9 mouse cellular contexts compared by ENCODE assay signal in the genomic region with DNA sequence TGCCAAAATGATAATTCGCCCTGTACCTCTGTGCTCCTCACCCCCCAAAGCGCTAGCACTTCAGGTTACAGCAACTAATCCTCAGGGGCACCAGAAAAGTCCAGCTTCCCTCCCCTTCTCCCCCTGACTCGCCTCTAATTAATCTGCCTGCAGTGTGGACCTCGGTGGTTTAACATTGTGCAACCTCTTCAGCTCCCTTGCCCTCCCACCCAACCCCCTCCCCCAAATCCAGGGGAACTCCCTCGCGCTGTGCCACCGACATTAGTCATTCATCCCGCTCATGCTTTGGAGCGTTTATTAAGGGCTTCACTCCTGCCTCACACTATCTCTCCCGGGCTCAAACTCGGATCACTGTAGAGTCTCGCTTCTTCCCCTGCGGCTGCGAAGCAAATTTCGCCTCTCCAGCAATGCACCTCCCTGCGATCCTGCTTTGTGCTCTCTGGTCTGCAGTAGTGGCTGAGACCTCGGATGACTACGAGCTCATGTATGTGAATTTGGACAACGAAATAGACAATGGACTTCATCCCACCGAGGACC. TPM values are rescaled to one million over a fixed set of nuclear protein-coding genes. Genes with fewer than 3 reads are reported as not detected.
DNase-seq lines count a peak whose midpoint lies in the region; ATAC-seq and TF ChIP-seq lines count a peak whose summit lies in the region.
"Had no signal": no experiment of that assay in that cellular context is flagged by ENCODE, and none has a peak within 500 bp of the region (broad histone marks: within the 10 kb centered on the region; RNA-seq: fewer than 3 reads in every experiment).

A gene (plus strand): TSS at position 256 of the 537 bp plus-strand sequence.

- no peak for TF ChIP-seq CTCF in bone marrow, adult 2 months (IDR thresholded peaks at IDR 0.05; ENCODE audit: control insufficient read depth, insufficient read depth, low read length)
- no peak for TF ChIP-seq CTCF in stomach, postnatal 0 days (IDR thresholded peaks at IDR 0.05; ENCODE audit: low read depth)

- peak within 1 kb of the TSS; percentile 59 for H3K4me3 ChIP-seq in kidney, embryonic 14.5 days (ENCODE audit: low read length)
- peak within 1 kb of the TSS; percentile 13 for H3K4me3 ChIP-seq in bone marrow, adult 2 months (replicated peaks; ENCODE audit: control insufficient read depth, low read depth, low read length)
- peak within 1 kb of the TSS; percentile 71 for H3K4me3 ChIP-seq in heart, embryonic 13.5 days
- peak within 1 kb of the TSS; percentile 43 for H3K4me3 ChIP-seq in liver, embryonic 13.5 days (replicated peaks)
- H3K4me3 ChIP-seq in stomach, postnatal 0 days (ENCODE audit: low read depth, low read length), result peak within 1 kb of the TSS; percentile 49

- H3K4me1 ChIP-seq in kidney, embryonic 14.5 days (ENCODE audit: control insufficient read depth, insufficient read depth, low read length), result 0 out of 2 replicates have a peak, but pooled peaks cover 4% of the 10 kb centered on the region
- no peaks in the 10 kb centered on the region for H3K4me1 ChIP-seq in bone marrow, adult 2 months (ENCODE audit: control insufficient read depth, insufficient read depth, low read length)
- 0 out of 2 replicates have a peak, but pooled peaks cover 12% of the 10 kb centered on the region for H3K4me1 ChIP-seq in heart, embryonic 13.5 days
- H3K4me1 ChIP-seq in liver, embryonic 13.5 days (replicated peaks), result no peaks in the 10 kb centered on the region
- no peaks in the 10 kb centered on the region for H3K4me1 ChIP-seq in stomach, postnatal 0 days (replicated peaks; ENCODE audit: control insufficient read depth, insufficient read depth)

- H3K27me3 ChIP-seq in kidney, embryonic 14.5 days (ENCODE audit: control insufficient read depth, insufficient read depth, low read length), result no peaks in the 10 kb centered on the region
- H3K27me3 ChIP-seq in heart, embryonic 13.5 days (replicated peaks), result peaks cover 16% of the 10 kb centered on the region; the same call in 1 of the 2 replicates
- peaks cover 45% of the 10 kb centered on the region for H3K27me3 ChIP-seq in liver, embryonic 13.5 days
- H3K27me3 ChIP-seq in stomach, postnatal 0 days (ENCODE audit: control insufficient read depth, insufficient read depth, low read length), result no peaks in the 10 kb centered on the region

- no peak; the same call in 1 of the 2 replicates for ATAC-seq in kidney, embryonic 14.5 days (ENCODE audit: low FRiP score, low TSS enrichment)
- ATAC-seq in heart, embryonic 13.5 days (ENCODE audit: extremely low read depth, insufficient number of reproducible peaks, low FRiP score, low TSS enrichment), result no peak
- ATAC-seq in liver, embryonic 13.5 days (ENCODE audit: low read depth), result no peak
- ATAC-seq in stomach, postnatal 0 days (ENCODE audit: low FRiP score, low TSS enrichment), result no peak

- TF ChIP-seq EP300 in stomach, postnatal 0 days (optimal IDR thresholded peaks at IDR 0.05), result no peak

- peak within 1 kb of the TSS; percentile 85 for H3K27ac ChIP-seq in kidney, embryonic 14.5 days (ENCODE audit: low read depth, low read length)
- H3K27ac ChIP-seq in bone marrow, adult 2 months (ENCODE audit: control insufficient read depth, insufficient read depth, low read depth, low read length, poor library complexity), result peak within 1 kb of the TSS; percentile 20; the same call in 1 of the 2 replicates
- H3K27ac ChIP-seq in heart, embryonic 13.5 days (replicated peaks), result peak within 1 kb of the TSS; percentile 79
- no peak within 1 kb of the TSS for H3K27ac ChIP-seq in liver, embryonic 13.5 days
- no peak within 1 kb of the TSS for H3K27ac ChIP-seq in stomach, postnatal 0 days (replicated peaks)
- H3K27ac ChIP-seq: macrophage had no signal

- H3K36me3 ChIP-seq in kidney, embryonic 14.5 days (ENCODE audit: control insufficient read depth, insufficient read depth, low read length), result no peaks in the 10 kb centered on the region
- H3K36me3 ChIP-seq in heart, embryonic 13.5 days, result no peaks in the 10 kb centered on the region
- no peaks in the 10 kb centered on the region for H3K36me3 ChIP-seq in liver, embryonic 13.5 days
- no peaks in the 10 kb centered on the region for H3K36me3 ChIP-seq in stomach, postnatal 0 days (ENCODE audit: control insufficient read depth, insufficient read depth, low read length)

- no peak for TF ChIP-seq POLR2A in bone marrow, adult 2 months (IDR thresholded peaks at IDR 0.05; ENCODE audit: borderline replicate concordance, control insufficient read depth, low read depth, low read length)

- H3K9ac ChIP-seq in kidney, embryonic 14.5 days (ENCODE audit: low read depth, low read length), result peak within 1 kb of the TSS; percentile 71
- peak within 1 kb of the TSS; percentile 85 for H3K9ac ChIP-seq in heart, embryonic 13.5 days
- peak within 1 kb of the TSS; percentile 29; the same call in 1 of the 2 replicates for H3K9ac ChIP-seq in liver, embryonic 13.5 days
- H3K9ac ChIP-seq in stomach, postnatal 0 days (ENCODE audit: low read length), result peak within 1 kb of the TSS; percentile 53

- WGBS in kidney, embryonic 14.5 days, result 4% methylated on average over 20 of the region's 20 CpGs
- 11% methylated on average over 20 of the region's 20 CpGs for WGBS in bone marrow, adult 2 months
- 7% methylated on average over 20 of the region's 20 CpGs for WGBS in heart, embryonic 13.5 days
- 3% methylated on average over 20 of the region's 20 CpGs for WGBS in liver, embryonic 13.5 days (ENCODE audit: insufficient replicate concordance)
- 12% methylated on average over 20 of the region's 20 CpGs for WGBS in stomach, postnatal 0 days

- H3K4me2 ChIP-seq in kidney, embryonic 14.5 days (replicated peaks; ENCODE audit: low read depth, low read length), result peak within 1 kb of the TSS; percentile 95
- peak within 1 kb of the TSS; percentile 96 for H3K4me2 ChIP-seq in heart, embryonic 13.5 days
- peak within 1 kb of the TSS; percentile 60 for H3K4me2 ChIP-seq in liver, embryonic 13.5 days
- peak within 1 kb of the TSS; percentile 88 for H3K4me2 ChIP-seq in stomach, postnatal 0 days (replicated peaks; ENCODE audit: low read depth)

- H3K9me3 ChIP-seq in kidney, embryonic 14.5 days (ENCODE audit: control insufficient read depth, low read length), result no peaks in the 10 kb centered on the region
- H3K9me3 ChIP-seq in heart, embryonic 13.5 days, result no peaks in the 10 kb centered on the region
- no peaks in the 10 kb centered on the region for H3K9me3 ChIP-seq in liver, embryonic 13.5 days (replicated peaks)
- no peaks in the 10 kb centered on the region for H3K9me3 ChIP-seq in stomach, postnatal 0 days (ENCODE audit: control insufficient read depth, low read length)

- no peak for DNase-seq in kidney, adult 9 months
- DNase-seq in liver, embryonic 13.5 days, result no peak
- DNase-seq in stomach, postnatal 0 days (ENCODE audit: low spot score), result no peak
- DNase-seq in B cell, adult 2 months, result no peak
- no peak for DNase-seq in gastrocnemius, postnatal 4 days (ENCODE audit: low spot score in 2 of 2)

RNA-seq across cellular contexts. Expression of the gene that starts here (rescaled TPM):
- 11.2 and 12.0 TPM in 2 replicates for polyA plus RNA-seq in kidney, embryonic 14.5 days (2014; fragmentation: Nextera tagmentation; extraction: Ambion mirVana)
- polyA plus RNA-seq in bone marrow, adult 2 months (2011; ENCODE audit: insufficient read depth, insufficient read length, low replicate concordance, missing spikeins), result 0.95 and 1.0 TPM in 2 replicates
- polyA plus RNA-seq in heart, embryonic 13.5 days (2015; fragmentation: Nextera tagmentation; extraction: Ambion mirVana), result 5.7 and 6.0 TPM in 2 replicates
- polyA plus RNA-seq in liver, embryonic 13.5 days (2015; fragmentation: Nextera tagmentation; extraction: Ambion mirVana), result 0.32 and 0.37 TPM in 2 replicates
- polyA plus RNA-seq in stomach, postnatal 0 days (2015; fragmentation: Nextera tagmentation; extraction: Ambion mirVana), result 1.7 and 2.5 TPM in 2 replicates
- 10 to 100 TPM in 1 of 2 experiments, 1 to 10 TPM in 1; 7.9 to 10.8 TPM for total RNA-seq in gastrocnemius, postnatal 4 days (2021)
- polyA plus RNA-seq: macrophage had no signal

Comparison
In these comparisons a context has a peak if more than half of its experiments do, and no peak if none do; other contexts are left out.
1. H3K27ac ChIP-seq: peak in kidney, embryonic 14.5 days (single experiment), bone marrow, adult 2 months (single experiment) and heart, embryonic 13.5 days (single experiment); none in liver, embryonic 13.5 days (single experiment) and stomach, postnatal 0 days (single experiment).
2. H3K4me3 ChIP-seq: peak in every context shown above with its lines; median percentile 71 in heart, embryonic 13.5 days; 59 in kidney, embryonic 14.5 days; 49 in stomach, postnatal 0 days; 43 in liver, embryonic 13.5 days; 13 in bone marrow, adult 2 months.
3. H3K9ac ChIP-seq: peak in every context shown above with its lines; median percentile 85 in heart, embryonic 13.5 days; 71 in kidney, embryonic 14.5 days; 53 in stomach, postnatal 0 days; 29 in liver, embryonic 13.5 days.
4. Peak in every context shown above with its lines, with median percentiles within 50 percentile points of each other: H3K4me2 ChIP-seq.